Mouse (Mus musculus) cortical plate, adult 2 months (tissue): ENCODE measurements at regions not wholly inside any gene's neighbourhood (a gene's known extent, or its start where the extent isn't known, plus 50 kb on each side); places are given as distances from the start of the nearest gene placed in this dataset.

Source experiments
- CTCF ChIP-seq: fragments of 200-500 bp; IDR thresholded peaks from 2 replicates; pipeline ENCODE4 v1.5.1; 2011; ENCODE audit warnings: mild to moderate bottlenecking, control low read depth, low read length; ENCODE audit not compliant: insufficient read depth; ENCODE audit errors: extremely low read depth
- POLR2A ChIP-seq: fragments of 200-500 bp; IDR thresholded peaks from 2 replicates; pipeline ENCODE4 v1.6.1; 2011; ENCODE audit warnings: mild to moderate bottlenecking, low read length, control low read depth; ENCODE audit not compliant: insufficient read depth; ENCODE audit errors: extremely low read depth

GRCm38 (mm10) chr13:34511332-34511731 lies 142.0 kb downstream of the Pxdc1 start:
- TF ChIP-seq CTCF (no peak), POLR2A (no peak)
